Mouse (Mus musculus) megakaryocyte, embryonic 14.5 days (primary cell): Measurements from ENCODE around the gene Cisd3. TPM values are rescaled to one million over a fixed set of nuclear protein-coding genes. Genes with fewer than 3 reads are reported as not detected.

Experiments used
- H3K27me3 ChIP-seq: replicated peaks from 2 replicates; pipeline ENCODE3; 2012; ENCODE audit warnings: inconsistent platforms
- H3K36me3 ChIP-seq: replicated peaks from 2 replicates; pipeline ENCODE3; 2012; ENCODE audit warnings: low read length, inconsistent platforms, mixed read lengths
- H3K4me1 ChIP-seq: 2 replicates; pipeline ENCODE4 v1.6.1; 2012; ENCODE audit warnings: inconsistent platforms
- H3K4me3 ChIP-seq: replicated peaks from 2 replicates; pipeline ENCODE3; 2012; ENCODE audit warnings: moderate library complexity, mild to moderate bottlenecking, inconsistent platforms
- H3K9me3 ChIP-seq: 2 replicates; pipeline ENCODE4 v1.6.1; 2012; ENCODE audit warnings: inconsistent platforms
- FLI1 ChIP-seq: IDR thresholded peaks from 2 replicates; pipeline ENCODE4 v1.6.1; 2012; ENCODE audit warnings: low read length, inconsistent platforms, mixed read lengths
- GATA1 ChIP-seq: IDR thresholded peaks from 3 replicates; pipeline ENCODE4 v1.6.1; 2012; ENCODE audit warnings: mixed read lengths, low read length, inconsistent platforms, borderline replicate concordance
- polyA plus RNA-seq: library from polyadenylated mRNA; stranded (reverse); fragments of >175 nt; gene quantifications from 2 replicates; pipeline ENCODE4 v1.2.3, GENCODE M21; 2012; ENCODE audit warnings: low replicate concordance; ENCODE audit not compliant: insufficient read depth

Gene Cisd3
- polyA plus RNA-seq, 1 experiment, result 0.45 TPM

- Histone ChIP-seq H3K4me3 (peak overlapping the region; percentile 19), H3K36me3 (peaks cover 35% of the 10 kb centered on the region), H3K9me3 (no peaks in the 10 kb centered on the region), H3K27me3 (peaks cover 29% of the 10 kb centered on the region), H3K4me1 (peaks cover 38% of the 10 kb centered on the region)
- TF ChIP-seq FLI1 (no peak), GATA1 (no peak)
These were observed 1.5 kb upstream of the Cisd3 start for GRCm38 (mm10) chr11:97684063-97684680.

DNA sequence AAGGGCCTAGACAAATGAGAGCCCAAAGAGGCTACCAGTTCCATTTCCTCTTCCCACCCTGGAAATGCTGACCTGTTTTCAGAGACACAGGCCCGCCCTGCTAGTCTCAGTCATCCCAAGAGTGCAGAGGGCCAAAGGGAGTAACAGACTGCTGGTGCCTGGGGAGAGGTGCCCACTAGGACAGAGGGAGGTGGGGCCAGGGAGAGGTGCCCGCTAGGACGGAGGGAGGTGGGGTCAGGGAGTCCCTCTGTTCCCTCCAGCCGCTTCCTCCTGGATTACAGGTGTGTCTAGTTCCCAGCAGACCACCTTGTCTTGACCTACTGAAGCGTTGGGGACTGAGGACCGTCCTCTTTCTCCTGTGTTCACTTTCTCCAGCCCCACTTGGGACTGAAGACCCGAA lies 860 bp upstream of the Cisd3 start:
- H3K36me3 ChIP-seq, result peaks cover 32% of the 10 kb centered on the region
- no peak for TF ChIP-seq FLI1
- TF ChIP-seq GATA1, result no peak
- peak overlapping the region; percentile 28 for H3K4me3 ChIP-seq
- H3K9me3 ChIP-seq, result no peaks in the 10 kb centered on the region
- H3K27me3 ChIP-seq, result peaks cover 28% of the 10 kb centered on the region
- peaks cover 38% of the 10 kb centered on the region for H3K4me1 ChIP-seq

- TF ChIP-seq GATA1, result no peak
- no peak for TF ChIP-seq FLI1
- H3K9me3 ChIP-seq, result no peaks in the 10 kb centered on the region
- peaks cover 41% of the 10 kb centered on the region for H3K4me1 ChIP-seq
- H3K27me3 ChIP-seq, result peaks cover 28% of the 10 kb centered on the region
- H3K4me3 ChIP-seq, result peak overlapping the region; percentile 77
- peaks cover 35% of the 10 kb centered on the region for H3K36me3 ChIP-seq
These were observed 789 bp downstream of the Cisd3 start for GRCm38 (mm10) chr11:97686322-97686908.

DNA sequence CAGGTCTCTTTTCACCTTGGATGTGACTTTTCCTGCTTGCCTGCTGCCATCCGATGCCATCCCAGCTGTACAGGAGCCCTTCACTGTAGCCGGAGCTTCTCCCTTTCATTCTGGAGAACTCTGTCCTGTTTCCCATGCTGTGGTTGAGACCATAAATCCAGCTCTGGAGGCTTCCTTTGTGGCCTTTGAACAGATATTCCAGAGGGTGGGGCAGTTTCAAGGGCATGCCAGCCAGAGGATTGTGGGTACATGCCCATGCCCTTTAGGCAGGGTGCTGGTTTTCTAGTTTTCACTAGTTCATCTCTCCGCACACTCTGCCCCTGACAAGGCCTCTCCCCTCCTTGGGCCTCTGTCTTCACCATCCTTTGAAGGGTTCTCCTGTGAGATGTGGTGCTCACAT lies 1.4 kb downstream of the Cisd3 start:
- no peak overlapping the region for H3K4me3 ChIP-seq
- H3K4me1 ChIP-seq, result peaks cover 41% of the 10 kb centered on the region
- H3K9me3 ChIP-seq, result no peaks in the 10 kb centered on the region
- H3K36me3 ChIP-seq, result peaks cover 35% of the 10 kb centered on the region
- H3K27me3 ChIP-seq, result peaks cover 28% of the 10 kb centered on the region
- TF ChIP-seq FLI1, result no peak
- TF ChIP-seq GATA1, result no peak

GRCm38 (mm10) chr11:97689861-97690260 lies 4.2 kb downstream of the Cisd3 start:
- TF ChIP-seq FLI1 (no peak), GATA1 (no peak)
- peaks cover 48% of the 10 kb centered on the region for H3K36me3 ChIP-seq
- H3K4me1 ChIP-seq, result peaks cover 27% of the 10 kb centered on the region
- H3K4me3 ChIP-seq, result no peak overlapping the region
- H3K9me3 ChIP-seq, result no peaks in the 10 kb centered on the region
- peaks cover 19% of the 10 kb centered on the region for H3K27me3 ChIP-seq

DNA sequence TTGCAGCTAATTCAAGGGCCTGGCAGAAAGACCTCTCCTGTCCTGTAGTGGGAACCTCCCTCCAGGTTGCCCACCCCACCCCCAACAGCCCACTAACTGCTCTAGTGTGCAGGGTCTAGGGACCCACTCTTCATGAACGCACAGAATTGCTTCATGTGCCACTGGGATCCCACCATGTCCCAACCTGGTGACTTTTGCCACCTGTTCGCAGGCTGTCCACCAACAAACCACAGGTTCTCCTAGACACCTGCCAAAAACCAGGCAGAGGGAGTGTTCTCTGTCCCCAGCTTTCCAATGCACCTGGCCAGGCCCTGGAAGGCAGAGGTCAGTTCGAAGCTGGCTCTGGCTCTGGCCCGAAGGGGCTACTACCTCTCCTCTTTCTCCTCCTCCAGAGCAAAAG lies 8.8 kb downstream of the Cisd3 start:
- no peak overlapping the region for H3K4me3 ChIP-seq
- H3K4me1 ChIP-seq, result peaks cover 30% of the 10 kb centered on the region
- peaks cover 45% of the 10 kb centered on the region for H3K36me3 ChIP-seq
- TF ChIP-seq GATA1 (no peak), FLI1 (no peak)
- H3K27me3 ChIP-seq, result no peaks in the 10 kb centered on the region
- no peaks in the 10 kb centered on the region for H3K9me3 ChIP-seq

DNA sequence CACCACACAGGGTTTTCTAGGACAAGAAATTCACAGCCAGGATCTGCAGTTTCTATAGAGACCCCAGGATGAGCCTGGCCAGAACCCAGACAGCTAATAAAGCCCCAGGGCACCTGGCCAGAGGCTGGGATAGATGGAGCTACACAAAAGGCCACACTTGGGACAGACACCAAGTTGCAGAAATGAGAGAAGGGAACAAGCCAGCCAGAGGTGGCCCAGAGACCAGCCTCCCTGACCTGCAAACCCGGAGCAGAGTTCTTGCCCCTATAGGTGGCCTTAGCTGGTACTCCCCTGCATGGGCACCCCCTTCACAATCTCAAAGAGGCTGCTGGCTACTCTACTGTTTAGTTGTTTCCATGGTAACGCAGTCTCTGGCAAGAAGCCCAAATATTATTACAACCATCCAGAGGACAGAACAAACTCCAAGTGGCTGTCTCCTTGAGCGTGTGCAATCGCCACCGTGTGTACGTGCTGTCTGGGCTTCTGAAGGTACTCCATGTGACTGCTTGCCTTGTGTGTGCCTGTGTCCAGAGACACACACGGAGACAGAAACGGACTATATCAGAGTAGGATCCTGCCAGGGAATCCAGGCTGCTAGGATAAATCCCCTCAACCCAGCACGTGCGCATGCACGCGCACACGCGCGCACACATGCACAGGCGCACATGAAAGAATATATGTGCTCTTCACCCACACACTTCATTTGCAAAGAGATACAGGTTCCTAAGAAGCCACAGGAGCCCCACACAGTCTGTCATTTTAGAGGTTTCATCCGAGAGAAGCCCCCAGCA lies 9.5 kb downstream of the Cisd3 start:
- Histone ChIP-seq H3K4me1 (peaks cover 32% of the 10 kb centered on the region), H3K27me3 (no peaks in the 10 kb centered on the region)
- TF ChIP-seq GATA1 (no peak), FLI1 (no peak)

DNA sequence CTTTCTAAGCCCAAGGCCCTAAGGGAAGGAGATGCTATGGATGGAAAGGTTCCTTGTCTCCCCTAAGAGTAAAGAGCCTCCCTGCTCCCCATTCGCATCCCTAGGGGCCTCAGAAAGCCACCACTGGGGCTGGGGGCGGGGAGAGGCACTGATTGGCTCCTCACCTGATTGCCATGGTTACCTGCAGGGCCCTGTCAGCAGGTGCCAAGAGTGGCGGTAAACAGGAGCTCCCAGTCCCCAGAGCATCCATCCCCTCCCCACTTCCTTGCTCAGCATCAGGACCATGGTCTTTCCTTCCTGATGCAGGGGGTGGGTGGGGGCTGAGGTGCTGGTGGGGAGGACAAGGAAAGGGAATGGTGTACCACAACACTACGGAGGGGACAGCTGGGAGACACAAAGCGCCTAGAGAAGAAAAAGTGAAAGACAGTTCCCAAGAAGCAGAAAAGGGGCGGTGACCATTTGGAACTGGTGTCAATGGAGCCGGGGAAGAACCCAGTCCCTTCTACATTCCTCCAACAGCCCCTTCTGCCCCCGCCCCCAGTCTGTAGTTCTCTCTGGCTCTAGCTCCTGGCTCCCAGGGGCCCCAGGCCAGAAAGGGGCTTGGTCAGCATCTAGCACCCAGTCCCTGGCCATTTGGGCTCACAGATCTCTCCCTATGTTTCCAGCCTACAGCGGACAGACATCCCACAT lies 10.2 kb downstream of the Cisd3 start:
- TF ChIP-seq GATA1, result no peak
- TF ChIP-seq FLI1, result no peak
- peaks cover under 1% of the 10 kb centered on the region for H3K27me3 ChIP-seq
- peaks cover 34% of the 10 kb centered on the region for H3K36me3 ChIP-seq
- no peak overlapping the region for H3K4me3 ChIP-seq
- peaks cover 39% of the 10 kb centered on the region for H3K4me1 ChIP-seq
- H3K9me3 ChIP-seq, result no peaks in the 10 kb centered on the region

More for the DNA sequence above, 9.5 kb downstream of the Cisd3 start:
- H3K4me3 ChIP-seq, result no peak overlapping the region
- H3K9me3 ChIP-seq, result no peaks in the 10 kb centered on the region
- H3K36me3 ChIP-seq, result peaks cover 41% of the 10 kb centered on the region

- peaks cover 47% of the 10 kb centered on the region for H3K4me1 ChIP-seq
- H3K36me3 ChIP-seq, result peaks cover 26% of the 10 kb centered on the region
- no peaks in the 10 kb centered on the region for H3K9me3 ChIP-seq
- peaks cover 3% of the 10 kb centered on the region for H3K27me3 ChIP-seq
- H3K4me3 ChIP-seq, result no peak overlapping the region
- TF ChIP-seq FLI1 (no peak), GATA1 (no peak)
These were observed 11.0 kb downstream of the Cisd3 start for GRCm38 (mm10) chr11:97696669-97697068.
